Mouse (Mus musculus) ZHBTc4 (cell line): ENCODE results near the gene Zfp553.
A peak's percentile ranks its signal among the peaks of the same experiment; 100 is the strongest.

Experiments
- DNase-seq: peaks from one replicate; pipeline ENCODE4 v3.0.0-alpha.2; 2011; ENCODE audit warnings: low read depth, low spot score

The Zfp553 gene

DNA sequence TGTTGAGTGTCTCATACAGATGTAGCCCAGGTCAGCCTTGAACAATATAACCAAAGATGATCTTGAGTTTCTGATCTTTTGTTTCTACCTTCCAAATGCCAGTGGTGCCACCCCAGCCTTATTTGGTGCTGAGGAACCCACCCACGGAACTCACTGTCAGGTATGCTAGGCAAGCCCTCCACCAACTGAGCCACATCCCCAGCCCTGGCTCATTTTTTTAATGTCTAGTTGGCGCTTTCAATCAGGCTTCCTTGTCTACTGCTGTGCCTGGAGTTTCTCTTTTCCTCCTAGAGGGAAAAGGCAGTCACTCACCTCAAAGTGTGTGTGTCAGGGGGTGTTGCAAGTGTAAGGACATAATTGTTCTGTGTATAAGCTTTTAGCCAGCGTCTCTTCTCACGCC is 38.2 kb downstream of the Zfp553 start:
- DNase-seq, result no peak

- DNase-seq, result peak; percentile 33
These were observed 39.7 kb downstream of the Zfp553 start for GRCm38 (mm10) chr7:127272566-127272965.

- DNase-seq, result no peak
These were observed 40.5 kb downstream of the Zfp553 start for GRCm38 (mm10) chr7:127273118-127273923.

DNA sequence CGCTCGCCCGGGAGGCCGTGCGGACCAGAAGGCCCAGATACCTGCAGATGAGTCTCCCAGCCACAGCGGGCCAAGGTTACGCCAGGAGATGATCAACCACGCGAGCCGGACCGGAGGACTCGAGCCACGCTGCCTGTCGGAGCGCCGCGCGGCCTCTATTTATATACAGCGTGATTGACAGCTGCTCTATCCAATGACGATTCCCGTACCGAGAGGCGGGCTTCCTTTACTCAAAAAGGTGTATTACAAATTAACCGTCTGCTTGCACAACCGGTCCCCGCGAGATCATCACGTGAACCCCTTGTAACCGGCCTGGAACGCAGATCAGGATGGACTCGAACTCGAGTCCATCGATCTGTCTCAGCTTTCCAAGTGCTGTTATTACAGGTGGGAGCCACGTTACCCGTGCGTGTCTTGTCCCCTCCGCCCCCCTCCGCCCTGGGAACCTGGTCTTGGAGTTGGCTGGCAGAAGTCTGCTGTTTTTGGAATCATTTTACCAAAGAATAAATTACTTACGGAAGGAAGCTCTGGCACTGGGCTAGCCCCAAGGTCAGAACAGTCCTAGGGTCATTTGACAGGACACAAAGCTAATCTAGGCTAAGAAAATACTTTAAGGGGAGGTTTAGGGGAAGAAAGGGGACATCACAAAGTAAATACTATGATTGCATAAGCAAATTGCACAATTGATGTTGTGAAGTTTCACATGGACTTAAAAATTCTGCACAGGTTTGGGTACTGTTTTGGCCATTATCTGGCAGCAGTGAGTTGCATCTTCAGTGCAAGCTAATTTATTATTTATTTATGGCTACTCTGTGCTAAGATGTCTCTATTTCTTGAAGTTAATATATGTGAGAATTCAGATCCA is 41.3 kb downstream of the Zfp553 start, which contains the start of gene Sephs2:
Sephs2 (minus strand) TSS at position 131 of the 865 bp plus-strand sequence.
- peak; percentile 97 for DNase-seq

- DNase-seq, result peak; percentile 38
These were observed 43.7 kb downstream of the Zfp553 start for GRCm38 (mm10) chr7:127276519-127276961.

GRCm38 (mm10) chr7:127278311-127278710 is 45.5 kb downstream of the Zfp553 start:
- peak; percentile 80 for DNase-seq

DNA sequence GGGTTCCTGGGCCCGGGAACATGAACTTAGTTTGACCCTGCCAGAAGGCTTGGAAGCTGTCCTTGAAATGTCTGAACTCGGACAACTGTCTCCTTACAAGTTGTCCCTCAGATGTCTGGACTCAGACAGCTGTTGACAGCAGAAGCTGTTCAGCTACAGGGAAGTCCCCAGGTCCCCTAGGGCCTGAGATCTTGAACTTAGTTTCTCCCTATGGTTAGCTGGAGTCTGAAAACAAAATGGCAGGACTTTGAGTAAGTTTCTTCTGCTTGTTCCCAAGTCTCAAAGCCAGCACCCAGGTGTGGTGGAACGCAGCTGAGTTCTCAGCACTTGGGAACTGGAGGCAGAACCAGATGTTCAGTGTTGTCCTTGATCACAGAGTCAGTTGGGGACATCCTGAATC is 47.2 kb downstream of the Zfp553 start:
- DNase-seq, result no peak

GRCm38 (mm10) chr7:127281114-127281513 is 48.3 kb downstream of the Zfp553 start:
- DNase-seq, result no peak

GRCm38 (mm10) chr7:127282190-127282589 is 49.3 kb downstream of the Zfp553 start:
- no peak for DNase-seq

GRCm38 (mm10) chr7:127285154-127285553 is 52.3 kb downstream of the Zfp553 start:
- DNase-seq, result no peak
